Mouse (Mus musculus): ENCODE data around the gene Mcee.

The Mcee gene

GRCm38 (mm10) chr7:64439595-64440518 lies 47.5 kb downstream of the Mcee start:
- no peak for DNase-seq

GRCm38 (mm10) chr7:64440519-64440918 lies 48.1 kb downstream of the Mcee start:
- no peak for DNase-seq

- DNase-seq = no peak
These were observed 58.2 kb downstream of the Mcee start for GRCm38 (mm10) chr7:64450631-64451030.

GRCm38 (mm10) chr7:64451441-64451840 lies 59.0 kb downstream of the Mcee start:
- no peak for DNase-seq

- no peak for DNase-seq
These were observed 59.5 kb downstream of the Mcee start for GRCm38 (mm10) chr7:64451861-64452382.

- DNase-seq = no peak
These were observed 60.2 kb downstream of the Mcee start for GRCm38 (mm10) chr7:64452471-64453222.

- no peak for DNase-seq
These were observed 63.8 kb downstream of the Mcee start for GRCm38 (mm10) chr7:64456176-64456575.

- DNase-seq = no peak
These were observed 64.3 kb downstream of the Mcee start for GRCm38 (mm10) chr7:64456676-64457075.

- DNase-seq = no peak
These were observed 65.4 kb downstream of the Mcee start for GRCm38 (mm10) chr7:64457811-64458210.
